In genomic region chr15:3215201-3215600, GRCm38 (mm10) we compare ENCODE assay signal across 24 mouse cellular contexts. TPM values are rescaled to one million over a fixed set of nuclear protein-coding genes. Genes with fewer than 3 reads are reported as not detected.
DNase-seq lines count a peak whose midpoint lies in the region; ATAC-seq and TF ChIP-seq lines count a peak whose summit lies in the region.
"Had no signal": no experiment of that assay in that cellular context is flagged by ENCODE, and none has a peak within 500 bp of the region (broad histone marks: within the 10 kb centered on the region; RNA-seq: fewer than 3 reads in every experiment).

No protein-coding gene starts in this region.

- H3K4me1 ChIP-seq in liver, embryonic 15.5 days (replicated peaks): no peaks in the 10 kb centered on the region
- H3K4me1 ChIP-seq in liver, postnatal 0 days (ENCODE audit: insufficient read depth): no peaks in the 10 kb centered on the region
- no peaks in the 10 kb centered on the region for H3K4me1 ChIP-seq in embryonic facial prominence, embryonic 10.5 days
- H3K4me1 ChIP-seq: forebrain, embryonic 10.5 days; forebrain, embryonic 13.5 days; hindbrain, embryonic 10.5 days; hindbrain, embryonic 13.5 days had no signal

- H3K4me2 ChIP-seq in liver, embryonic 15.5 days: no peak overlapping the region
- H3K4me2 ChIP-seq in liver, postnatal 0 days (ENCODE audit: low read depth, low read length): 0 out of 2 replicates have a peak overlapping the region, but pooled peaks have one; percentile 6
- H3K4me2 ChIP-seq: forebrain, embryonic 13.5 days; heart, embryonic 11.5 days; hindbrain, embryonic 13.5 days had no signal

- H3K36me3 ChIP-seq in liver, embryonic 15.5 days (replicated peaks): no peaks in the 10 kb centered on the region
- H3K36me3 ChIP-seq in liver, postnatal 0 days (replicated peaks; ENCODE audit: insufficient read depth, low read length): no peaks in the 10 kb centered on the region
- no peaks in the 10 kb centered on the region for H3K36me3 ChIP-seq in embryonic facial prominence, embryonic 10.5 days (replicated peaks)
- H3K36me3 ChIP-seq: forebrain, embryonic 10.5 days; hindbrain, embryonic 10.5 days; hindbrain, embryonic 13.5 days had no signal

- no peak for TF ChIP-seq CTCF in liver, postnatal 0 days (IDR thresholded peaks at IDR 0.05; ENCODE audit: low read depth)

- whole genome bisulfite sequencing in liver, embryonic 15.5 days (ENCODE audit: insufficient replicate concordance): 29% methylated on average over 1 of the region's 1 CpGs
- 29% methylated on average over 1 of the region's 1 CpGs for WGBS in liver, postnatal 0 days (ENCODE audit: insufficient replicate concordance)
- WGBS in embryonic facial prominence, embryonic 10.5 days: 55% methylated on average over 1 of the region's 1 CpGs

- no peaks in the 10 kb centered on the region for H3K27me3 ChIP-seq in liver, embryonic 15.5 days
- H3K27me3 ChIP-seq in liver, postnatal 0 days (ENCODE audit: insufficient read depth, low read length): no peaks in the 10 kb centered on the region
- no peaks in the 10 kb centered on the region for H3K27me3 ChIP-seq in embryonic facial prominence, embryonic 10.5 days (replicated peaks; ENCODE audit: low read depth, poor library complexity, severe bottlenecking)
- H3K27me3 ChIP-seq: forebrain, embryonic 13.5 days; hindbrain, embryonic 13.5 days had no signal

- ATAC-seq in liver, embryonic 15.5 days (ENCODE audit: insufficient read depth): peak; percentile 52
- ATAC-seq in liver, postnatal 0 days: peak; percentile 77
- ATAC-seq: activated CD4-positive, CD25-positive, alpha-beta regulatory T cell, adult 4 months; forebrain, embryonic 13.5 days; forebrain, embryonic 16.5 days had no signal

- no peak; the same call in 1 of the 2 replicates for TF ChIP-seq EP300 in liver, postnatal 0 days (IDR thresholded peaks at IDR 0.05; ENCODE audit: low read depth)

- no peak overlapping the region for H3K27ac ChIP-seq in liver, embryonic 15.5 days (replicated peaks)
- peak overlapping the region; percentile 55; the same call in 1 of the 2 replicates for H3K27ac ChIP-seq in liver, postnatal 0 days (ENCODE audit: low read depth)
- no peak overlapping the region for H3K27ac ChIP-seq in embryonic facial prominence, embryonic 10.5 days (replicated peaks)
- H3K27ac ChIP-seq: forebrain, embryonic 10.5 days; forebrain, embryonic 13.5 days; hindbrain, embryonic 10.5 days; hindbrain, embryonic 13.5 days had no signal

- peak; percentile 55 for DNase-seq in heart, adult 11 months
- DNase-seq in heart, postnatal 4 days: no peak
- no peak for DNase-seq in liver
- no peak for DNase-seq in liver, postnatal 0 days
- no peak for DNase-seq in testis, postnatal 14 days (ENCODE audit: low spot score)
- DNase-seq in embryonic facial prominence, embryonic 10.5 days (ENCODE audit: low spot score): no peak
- DNase-seq in right cerebral cortex, postnatal 10 days (ENCODE audit: low spot score in 2 of 2): no peak
- DNase-seq: adrenal gland, adult 8-10 months; adrenal gland, postnatal 25 days; cerebellum, adult 11-12 months; cerebellum, adult 8-10 months; cerebellum, postnatal 10 days; cerebellum, postnatal 36 days; embryo, embryonic 11 days; gastrocnemius, postnatal 10 days; gastrocnemius, postnatal 36 days had no signal

- no peak overlapping the region for H3K4me3 ChIP-seq in liver, embryonic 15.5 days (replicated peaks)
- H3K4me3 ChIP-seq in liver, postnatal 0 days (ENCODE audit: low read depth, low read length): no peak overlapping the region
- no peak overlapping the region for H3K4me3 ChIP-seq in embryonic facial prominence, embryonic 10.5 days
- H3K4me3 ChIP-seq: forebrain, embryonic 10.5 days; forebrain, embryonic 13.5 days; hindbrain, embryonic 10.5 days; hindbrain, embryonic 13.5 days had no signal

- H3K9me3 ChIP-seq in liver, embryonic 15.5 days (replicated peaks): no peaks in the 10 kb centered on the region
- H3K9me3 ChIP-seq in liver, postnatal 0 days (ENCODE audit: low read length): no peaks in the 10 kb centered on the region
- H3K9me3 ChIP-seq in embryonic facial prominence, embryonic 10.5 days: no peaks in the 10 kb centered on the region
- H3K9me3 ChIP-seq: forebrain, embryonic 10.5 days; forebrain, embryonic 13.5 days; hindbrain, embryonic 10.5 days; hindbrain, embryonic 13.5 days had no signal

- H3K9ac ChIP-seq in liver, embryonic 15.5 days: no peak overlapping the region
- H3K9ac ChIP-seq in liver, postnatal 0 days (replicated peaks): no peak overlapping the region
- H3K9ac ChIP-seq: forebrain, embryonic 13.5 days; hindbrain, embryonic 13.5 days had no signal

RNA-seq across cellular contexts. Expression of gene Selenop, which starts 53.1 kb away (rescaled TPM):
- 100 to 1,000 TPM; 162 to 179 TPM for total RNA-seq in heart, postnatal 4 days (2021)
- 703 and 863 TPM in 2 replicates for polyA plus RNA-seq in liver, embryonic 15.5 days (2015; fragmentation: Nextera tagmentation; extraction: Ambion mirVana)
- polyA plus RNA-seq in liver, postnatal 0 days (2015; fragmentation: Nextera tagmentation; extraction: Ambion mirVana): 4,176 and 4,221 TPM in 2 replicates
- polyA plus RNA-seq in embryonic facial prominence, embryonic 10.5 days (2016; fragmentation: Nextera tagmentation; extraction: Ambion mirVana): 53.5 and 62.5 TPM in 2 replicates

Comparison
In these comparisons a context has a peak if more than half of its experiments do, and no peak if none do; other contexts are left out.
1. RNA of gene Selenop, which starts 53.1 kb away (polyA plus RNA-seq): 4,176 to 4,221 TPM in liver, postnatal 0 days and 703 to 863 TPM in liver, embryonic 15.5 days; 53.5 to 62.5 TPM in embryonic facial prominence, embryonic 10.5 days; every median in the first group is over 10 times any median in the second.